Mouse (Mus musculus): ENCODE measurements around the gene Tas2r140.

Tas2r140 gene

GRCm38 (mm10) chr6:133055716-133056115 lies at the start of gene Tas2r140:
Gene Tas2r140, minus strand, starts transcription at chr6:133055816.
- no peak for DNase-seq (ENCODE audit: low spot score in 2 of 2)

DNA sequence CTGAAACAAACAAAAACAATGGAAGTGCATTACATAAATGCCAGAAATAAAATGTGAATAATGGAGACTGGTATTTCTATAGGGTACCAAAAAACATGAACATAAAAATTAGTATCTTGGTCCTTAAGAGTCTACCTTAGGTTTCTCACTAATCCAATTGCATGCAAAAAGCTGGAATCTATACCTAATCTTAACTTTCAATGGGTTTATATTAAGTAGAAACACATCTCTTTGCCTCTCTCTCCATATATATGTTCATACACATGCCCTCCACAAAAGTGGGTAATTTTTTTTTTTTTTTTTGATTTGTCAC lies 48.9 kb upstream of the Tas2r140 start, which contains the start of gene Smim10l1:
Gene Smim10l1 (plus strand): TSS at position 301 of the 313 bp plus-strand sequence.
- DNase-seq (ENCODE audit: low spot score in 2 of 2), result no peak

- no peak for DNase-seq (ENCODE audit: low spot score in 2 of 2)
Observed at GRCm38 (mm10) chr6:133102430-133102829, 46.8 kb upstream of the Tas2r140 start.

GRCm38 (mm10) chr6:133092226-133092625 lies 36.6 kb upstream of the Tas2r140 start:
- DNase-seq (ENCODE audit: low spot score in 2 of 2), result no peak

- DNase-seq (ENCODE audit: low spot score in 2 of 2), result no peak
Observed at GRCm38 (mm10) chr6:133037001-133037400, 18.6 kb downstream of the Tas2r140 start, which contains the start of gene Tas2r103. Gene Tas2r103, minus strand, starts transcription at chr6:133037101.

Data from heart, adult 9 months (tissue).